Mouse (Mus musculus): ENCODE measurements around the gene Icam1. TPM values are rescaled to one million over a fixed set of nuclear protein-coding genes. Genes with fewer than 3 reads are reported as not detected.

The Icam1 gene
- total RNA-seq, 2 experiments from 2014 or later = 6.9 to 9.8 TPM

- ATAC-seq (replicated peaks; ENCODE audit: poor library complexity) = no peak
Measured at GRCm38 (mm10) chr9:21021363-21021762, 5.6 kb downstream of the Icam1 start.

DNA sequence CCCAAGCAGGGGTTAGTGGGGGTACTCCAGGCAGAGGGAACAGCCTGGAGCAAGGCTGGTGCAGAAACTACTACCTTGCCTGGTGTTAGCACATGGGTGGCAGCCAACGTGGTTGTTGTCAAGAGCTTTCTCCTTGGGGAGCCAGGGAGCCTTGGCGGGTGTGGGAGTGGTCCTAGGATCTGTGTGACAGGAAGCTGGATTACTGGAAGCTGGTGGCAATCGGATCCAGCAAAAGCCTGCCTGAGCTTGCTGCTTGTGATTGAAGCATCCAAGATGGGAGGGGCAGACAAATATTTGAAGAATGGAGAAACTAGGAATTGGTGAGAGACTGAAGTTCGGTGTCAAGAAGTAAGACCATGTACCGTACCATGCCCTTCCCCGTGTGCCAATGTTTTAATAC lies 6.5 kb downstream of the Icam1 start:
- ATAC-seq (replicated peaks; ENCODE audit: poor library complexity) = no peak

GRCm38 (mm10) chr9:21022726-21023125 lies 6.9 kb downstream of the Icam1 start:
- no peak for ATAC-seq (replicated peaks; ENCODE audit: poor library complexity)

DNA sequence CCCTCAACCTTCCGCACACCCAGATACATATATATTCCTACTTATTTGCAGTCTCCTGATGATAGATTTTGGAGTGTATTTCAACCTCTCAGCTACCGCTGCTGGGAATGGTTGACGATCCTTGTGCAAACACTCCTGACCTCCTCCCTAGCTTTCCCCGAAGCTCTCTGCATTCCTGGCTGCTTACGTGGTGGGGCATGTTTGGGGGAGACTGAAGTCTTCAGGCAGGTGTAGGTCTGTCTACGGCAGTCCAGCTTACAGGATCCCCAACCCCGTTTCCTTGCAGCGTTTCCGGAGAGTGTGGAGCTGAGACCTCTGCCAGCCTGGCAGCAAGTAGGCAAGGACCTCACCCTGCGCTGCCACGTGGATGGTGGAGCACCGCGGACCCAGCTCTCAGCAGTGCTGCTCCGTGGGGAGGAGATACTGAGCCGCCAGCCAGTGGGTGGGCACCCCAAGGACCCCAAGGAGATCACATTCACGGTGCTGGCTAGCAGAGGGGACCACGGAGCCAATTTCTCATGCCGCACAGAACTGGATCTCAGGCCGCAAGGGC lies 9.5 kb downstream of the Icam1 start:
- no peak for ATAC-seq (replicated peaks; ENCODE audit: poor library complexity)

DNA sequence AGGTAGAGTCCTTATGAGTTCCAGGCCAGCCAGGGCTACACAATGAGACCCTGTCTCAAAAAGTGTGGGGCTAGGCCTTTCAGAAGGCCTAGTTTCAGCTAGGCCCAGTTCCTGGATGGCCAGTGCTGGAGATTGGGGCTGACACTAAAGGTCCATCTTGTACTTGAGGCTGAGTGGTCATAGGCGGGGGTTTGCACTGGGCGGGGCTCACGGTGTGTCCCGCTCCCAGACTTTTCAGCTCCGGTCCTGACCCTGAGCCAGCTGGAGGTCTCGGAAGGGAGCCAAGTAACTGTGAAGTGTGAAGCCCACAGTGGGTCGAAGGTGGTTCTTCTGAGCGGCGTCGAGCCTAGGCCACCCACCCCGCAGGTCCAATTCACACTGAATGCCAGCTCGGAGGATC lies 11.1 kb downstream of the Icam1 start:
- no peak for ATAC-seq (replicated peaks; ENCODE audit: poor library complexity)

DNA sequence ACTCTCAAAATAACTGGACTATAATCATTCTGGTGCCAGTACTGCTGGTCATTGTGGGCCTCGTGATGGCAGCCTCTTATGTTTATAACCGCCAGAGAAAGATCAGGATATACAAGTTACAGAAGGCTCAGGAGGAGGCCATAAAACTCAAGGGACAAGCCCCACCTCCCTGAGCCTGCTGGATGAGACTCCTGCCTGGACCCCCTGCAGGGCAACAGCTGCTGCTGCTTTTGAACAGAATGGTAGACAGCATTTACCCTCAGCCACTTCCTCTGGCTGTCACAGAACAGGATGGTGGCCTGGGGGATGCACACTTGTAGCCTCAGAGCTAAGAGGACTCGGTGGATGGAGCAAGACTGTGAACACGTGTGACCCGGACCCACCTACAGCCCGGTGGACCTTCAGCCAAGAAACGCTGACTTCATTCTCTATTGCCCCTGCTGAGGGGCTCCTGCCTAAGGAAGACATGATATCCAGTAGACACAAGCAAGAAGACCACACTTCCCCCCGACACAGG lies 12.0 kb downstream of the Icam1 start:
- no peak for ATAC-seq (replicated peaks; ENCODE audit: poor library complexity)

GRCm38 (mm10) chr9:21028560-21029110 lies 12.8 kb downstream of the Icam1 start:
- no peak for ATAC-seq (replicated peaks; ENCODE audit: poor library complexity)

DNA sequence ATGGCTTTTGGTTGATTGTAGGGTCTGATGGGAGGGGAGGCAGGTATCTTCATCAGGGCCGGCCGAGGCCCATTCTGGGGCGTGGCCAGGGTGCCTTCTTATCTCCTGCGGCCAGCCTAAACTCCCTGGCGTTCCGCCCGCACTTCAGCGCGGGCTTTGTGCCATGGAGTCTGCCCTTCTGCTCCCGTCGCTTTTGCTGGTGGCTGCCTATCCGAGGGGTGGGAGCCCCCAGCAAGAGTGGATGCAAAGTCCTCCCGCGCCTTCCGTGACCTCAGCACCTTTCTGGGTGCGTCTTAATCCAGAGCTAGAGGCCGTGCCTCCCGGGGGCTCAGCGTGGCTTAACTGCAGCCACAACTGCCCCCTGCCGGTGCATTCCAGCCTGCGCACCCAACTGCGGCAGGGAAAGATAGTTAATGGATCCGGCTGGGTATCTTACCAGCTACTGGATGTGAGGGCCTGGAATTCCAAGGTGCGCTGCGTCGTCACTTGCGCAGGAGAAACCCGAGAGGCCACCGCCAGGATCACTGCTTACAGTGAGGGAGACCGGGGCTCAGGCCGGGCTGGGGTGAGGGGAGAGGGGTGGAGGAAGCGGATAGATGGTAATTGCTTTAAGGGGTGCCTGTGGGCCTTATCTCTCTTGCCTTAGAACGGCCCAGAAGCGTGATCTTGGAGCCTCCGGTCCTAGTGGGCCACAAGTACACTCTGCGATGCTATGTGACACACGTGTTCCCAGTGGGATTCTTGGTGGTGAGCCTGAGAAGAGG lies 13.7 kb downstream of the Icam1 start, which contains the start of gene Icam4:
Icam4 (plus strand) TSS at position 83 of the 764 bp plus-strand sequence.
- ATAC-seq (replicated peaks; ENCODE audit: poor library complexity) = peak; percentile 53

DNA sequence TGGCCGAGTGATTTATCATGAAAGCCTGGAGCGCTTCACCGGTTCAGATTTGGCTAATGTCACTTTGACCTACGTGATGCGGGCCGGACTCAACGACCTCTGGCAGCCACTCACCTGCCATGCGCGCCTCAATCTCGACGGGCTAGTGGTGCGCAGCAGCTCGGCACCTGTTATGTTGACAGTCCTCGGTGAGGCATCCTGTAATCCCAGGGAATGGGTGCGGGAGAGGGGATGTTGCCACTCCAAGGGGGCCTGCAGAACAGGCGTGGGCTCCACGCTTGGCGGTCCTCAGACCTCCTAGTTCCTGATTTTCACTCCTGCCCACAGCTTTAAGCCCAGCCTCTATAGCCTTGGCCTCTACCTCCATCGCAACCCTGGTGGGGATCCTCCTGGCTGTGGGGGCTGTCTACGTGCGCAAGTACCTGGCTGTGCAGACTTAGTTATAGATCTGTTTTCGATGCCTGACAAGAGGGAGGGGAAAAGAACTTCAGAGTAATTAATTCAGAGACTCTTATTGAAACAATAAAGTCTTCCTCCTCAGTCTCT lies 14.3 kb downstream of the Icam1 start:
- ATAC-seq (replicated peaks; ENCODE audit: poor library complexity) = 0 out of 2 replicates have a peak, but pooled peaks have one; percentile 3

- ATAC-seq (replicated peaks; ENCODE audit: poor library complexity) = peak; percentile 60
Measured at GRCm38 (mm10) chr9:21030781-21031250, 15.0 kb downstream of the Icam1 start.

DNA sequence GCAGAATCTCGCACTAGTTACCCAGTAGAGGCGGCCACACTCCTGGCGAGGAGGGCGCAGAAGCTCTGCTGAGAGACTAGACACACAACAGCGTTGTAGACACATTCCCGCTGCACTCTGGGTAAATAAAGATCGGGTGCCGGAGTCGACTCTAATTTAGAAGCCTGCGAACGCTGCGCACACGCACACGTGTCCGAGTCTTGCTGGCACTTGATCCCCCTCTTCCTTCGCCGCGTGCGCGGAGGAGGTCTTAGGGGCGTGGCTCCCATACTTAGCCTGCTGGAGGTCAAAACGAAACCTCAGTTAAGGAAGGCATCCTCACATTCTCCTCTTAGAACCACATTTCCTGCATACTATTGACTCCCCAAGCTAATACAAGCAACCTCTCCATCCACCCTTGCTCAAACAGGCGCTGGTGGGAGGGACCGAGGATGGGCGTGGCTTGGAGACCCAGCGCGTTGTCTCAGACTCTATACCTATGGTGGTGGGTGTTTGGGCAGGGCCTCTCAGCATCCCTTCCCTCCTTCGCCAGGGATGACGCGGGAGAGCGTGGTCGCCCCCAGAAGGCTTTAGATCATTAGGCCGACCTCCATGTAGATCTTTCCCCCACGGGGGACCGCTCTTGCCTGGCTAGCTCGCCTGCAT lies 15.6 kb downstream of the Icam1 start:
- ATAC-seq (replicated peaks; ENCODE audit: poor library complexity) = peak; percentile 15

DNA sequence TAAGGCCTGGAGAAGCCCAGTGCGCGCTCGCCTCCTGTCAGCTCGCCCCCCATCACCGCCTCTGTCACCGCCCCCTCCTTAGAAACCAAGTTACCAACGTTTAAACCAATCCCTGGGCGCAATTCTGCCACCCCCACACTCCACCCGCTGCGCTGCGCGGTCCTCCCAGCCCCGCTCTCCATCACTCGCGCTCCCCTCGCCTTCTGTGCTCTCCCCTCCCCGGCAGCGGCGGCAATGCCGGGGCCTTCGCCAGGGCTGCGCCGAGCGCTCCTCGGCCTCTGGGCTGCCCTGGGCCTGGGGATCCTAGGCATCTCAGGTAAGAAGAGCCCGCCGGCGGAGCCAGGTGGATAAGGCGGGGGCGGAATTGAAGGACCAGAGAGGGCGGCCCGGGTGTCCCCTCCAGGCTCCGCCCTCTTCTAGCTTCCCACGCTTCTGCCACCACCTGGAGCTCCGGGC lies 16.1 kb downstream of the Icam1 start, which contains the start of gene Icam5:
Icam5 (plus strand) TSS at position 178 of the 456 bp plus-strand sequence.
- ATAC-seq (replicated peaks; ENCODE audit: poor library complexity) = no peak

- ATAC-seq (replicated peaks; ENCODE audit: poor library complexity) = no peak
Measured at GRCm38 (mm10) chr9:21032491-21032890, 16.7 kb downstream of the Icam1 start.

GRCm38 (mm10) chr9:21033136-21033535 lies 17.4 kb downstream of the Icam1 start:
- ATAC-seq (replicated peaks; ENCODE audit: poor library complexity) = peak; percentile 38

- no peak for ATAC-seq (replicated peaks; ENCODE audit: poor library complexity)
Measured at GRCm38 (mm10) chr9:21034481-21035085, 18.8 kb downstream of the Icam1 start.

- ATAC-seq (replicated peaks; ENCODE audit: poor library complexity) = no peak
Measured at GRCm38 (mm10) chr9:21035586-21035985, 19.8 kb downstream of the Icam1 start.

DNA sequence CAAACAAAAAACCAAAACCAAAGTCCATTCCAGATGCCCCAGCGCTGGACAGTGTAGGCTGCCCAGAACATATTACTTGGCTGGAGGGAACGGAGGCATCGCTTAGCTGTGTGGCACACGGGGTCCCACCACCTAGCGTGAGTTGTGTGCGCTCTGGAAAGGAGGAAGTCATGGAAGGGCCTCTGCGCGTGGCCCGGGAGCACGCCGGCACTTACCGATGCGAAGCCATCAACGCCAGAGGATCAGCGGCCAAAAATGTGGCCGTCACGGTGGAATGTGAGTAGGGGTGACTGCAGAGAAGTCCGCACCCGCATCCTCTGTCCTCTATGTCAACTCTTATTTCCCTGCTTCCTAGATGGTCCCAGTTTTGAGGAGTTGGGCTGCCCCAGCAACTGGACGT lies 20.4 kb downstream of the Icam1 start:
- ATAC-seq (replicated peaks; ENCODE audit: poor library complexity) = no peak

DNA sequence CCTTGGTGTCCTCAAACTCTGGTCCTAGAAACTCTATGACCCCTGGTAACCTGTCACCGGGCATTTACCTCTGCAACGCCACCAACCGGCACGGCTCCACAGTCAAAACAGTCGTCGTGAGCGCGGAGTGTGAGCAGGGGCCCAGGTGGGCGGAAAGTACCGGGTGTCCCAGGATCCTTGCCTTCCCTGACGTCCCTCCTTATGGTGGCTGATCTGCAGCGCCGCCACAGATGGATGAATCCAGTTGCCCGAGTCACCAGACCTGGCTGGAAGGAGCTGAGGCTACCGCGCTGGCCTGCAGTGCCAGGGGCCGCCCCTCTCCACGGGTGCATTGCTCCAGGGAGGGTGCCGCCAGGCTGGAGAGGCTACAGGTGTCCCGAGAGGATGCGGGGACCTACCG lies 20.9 kb downstream of the Icam1 start:
- no peak for ATAC-seq (replicated peaks; ENCODE audit: poor library complexity)

- no peak for ATAC-seq (replicated peaks; ENCODE audit: poor library complexity)
Measured at GRCm38 (mm10) chr9:21037481-21037891, 21.7 kb downstream of the Icam1 start.

- peak; percentile 59 for ATAC-seq (replicated peaks; ENCODE audit: poor library complexity)
Measured at GRCm38 (mm10) chr9:21039779-21040178, 24.0 kb downstream of the Icam1 start.

All from megakaryocyte progenitor cell, adult 5-6 weeks (primary cell).